Mouse (Mus musculus) embryonic stem cell, embryonic (primary cell): ENCODE results near the gene Gpr137b.
"Not testable (repeated sequence)": the region's sequence is repeated elsewhere in the genome, so short reads cannot be mapped to it uniquely, and the experiment has no call there.

Source experiments
- CTCF ChIA-PET, 4 experiments: fragments of 300-600 bp in 2 of 4; fragments of 350-600 bp in 2 of 4; sonication (Branson Sonifier 250); formaldehyde crosslinking; loops; one replicate each; lab custom pipeline; 2022; ENCODE audit warnings: inconsistent platforms in 2 of 4; lab: Charles Lee
- POLR2A ChIA-PET, 4 experiments: fragments of 300-600 bp in 2 of 4; fragments of 350-600 bp in 2 of 4; sonication (Branson Sonifier 250); formaldehyde crosslinking; loops; one replicate each; lab custom pipeline; 2022; ENCODE audit warnings: antibody characterized with exemption in 4 of 4, inconsistent platforms in 1 of 4; lab: Charles Lee

The Gpr137b gene

GRCm38 (mm10) chr13:13377180-13377579 lies 16.6 kb downstream of the Gpr137b start:
- CTCF ChIA-PET = interaction anchor here in 1 of 4 experiments (0.6 kb wide), 1 partner anchor 1360 kb away, joined by 6 read pairs; no protein-coding TSS in a partner anchor
- POLR2A ChIA-PET = interaction anchor here in 2 of 4 experiments (0.7 to 0.8 kb wide), 4 partner anchors 14 to 812 kb away, joined by 3 to 5 read pairs (median 4); no protein-coding TSS in a partner anchor

- POLR2A ChIA-PET, CTCF ChIA-PET: not testable (repeated sequence)
These were observed 19.8 kb downstream of the Gpr137b start for GRCm38 (mm10) chr13:13373965-13374364.

GRCm38 (mm10) chr13:13371436-13371835 lies 22.4 kb downstream of the Gpr137b start:
- CTCF ChIA-PET, POLR2A ChIA-PET: not testable (repeated sequence)

GRCm38 (mm10) chr13:13366371-13366770 lies 27.4 kb downstream of the Gpr137b start:
- CTCF ChIA-PET = not testable (repeated sequence)

GRCm38 (mm10) chr13:13363536-13363935 lies 30.3 kb downstream of the Gpr137b start:
- ChIA-PET POLR2A (interaction anchor here in 1 of 4 experiments (0.6 kb wide), 1 partner anchor 14 kb away, joined by 3 read pairs; no protein-coding TSS in a partner anchor), CTCF (interaction anchor here in 1 of 4 experiments (1.1 kb wide), 1 partner anchor 743 kb away, joined by 3 read pairs; no protein-coding TSS in a partner anchor)

More at GRCm38 (mm10) chr13:13366371-13366770, 27.4 kb downstream of the Gpr137b start:
- POLR2A ChIA-PET = not testable (repeated sequence)

- CTCF ChIA-PET, POLR2A ChIA-PET: not testable (repeated sequence)
These were observed 31.6 kb downstream of the Gpr137b start for GRCm38 (mm10) chr13:13362261-13362660.

- POLR2A ChIA-PET, CTCF ChIA-PET: not testable (repeated sequence)
These were observed 33.8 kb downstream of the Gpr137b start for GRCm38 (mm10) chr13:13360045-13360444.

- POLR2A ChIA-PET = not testable (repeated sequence)
- CTCF ChIA-PET = interaction anchor here in 1 of 4 experiments (0.7 kb wide), 1 partner anchor 11 kb away, joined by 3 read pairs; no protein-coding TSS in a partner anchor
These were observed 35.2 kb downstream of the Gpr137b start for GRCm38 (mm10) chr13:13358602-13359001.

GRCm38 (mm10) chr13:13358097-13358496 lies 35.7 kb downstream of the Gpr137b start:
- POLR2A ChIA-PET = not testable (repeated sequence)
- CTCF ChIA-PET = interaction anchor here in 1 of 4 experiments (0.7 kb wide), 1 partner anchor 10 kb away, joined by 3 read pairs; no protein-coding TSS in a partner anchor

- POLR2A ChIA-PET, CTCF ChIA-PET: not testable (repeated sequence)
These were observed 41.7 kb downstream of the Gpr137b start for GRCm38 (mm10) chr13:13352113-13352512.

- CTCF ChIA-PET, POLR2A ChIA-PET: not testable (repeated sequence)
These were observed 43.1 kb downstream of the Gpr137b start for GRCm38 (mm10) chr13:13350681-13351080.

GRCm38 (mm10) chr13:13349288-13349687 lies 44.5 kb downstream of the Gpr137b start:
- ChIA-PET CTCF (interaction anchor here in 2 of 4 experiments (0.6 to 0.7 kb wide), 3 partner anchors 743 to 875 kb away, joined by 3 to 5 read pairs (median 4); no protein-coding TSS in a partner anchor), POLR2A (interaction anchor here in 1 of 4 experiments (0.7 kb wide), 1 partner anchor 744 kb away, joined by 6 read pairs; no protein-coding TSS in a partner anchor)

GRCm38 (mm10) chr13:13347634-13348412 lies 46.0 kb downstream of the Gpr137b start:
- ChIA-PET CTCF (interaction anchor here in 3 of 4 experiments (0.6 to 1.2 kb wide), 5 partner anchors 11 to 919 kb away, joined by 3 to 4 read pairs (median 3); no protein-coding TSS in a partner anchor), POLR2A (interaction anchor here in 3 of 4 experiments (0.6 to 2.2 kb wide), 5 partner anchors 9 to 953 kb away, joined by 3 to 6 read pairs (median 3); partner anchors contain the start of gene Heatr1 (in 1 of the 3))

- CTCF ChIA-PET = interaction anchor here in 1 of 4 experiments (0.6 kb wide), 1 partner anchor 740 kb away, joined by 3 read pairs; no protein-coding TSS in a partner anchor
- POLR2A ChIA-PET = not testable (repeated sequence)
These were observed 56.5 kb downstream of the Gpr137b start for GRCm38 (mm10) chr13:13337361-13337760.

GRCm38 (mm10) chr13:13328876-13329275 lies 64.9 kb downstream of the Gpr137b start:
- ChIA-PET POLR2A (no interaction called here), CTCF (interaction anchor here (0.6 to 1.0 kb wide), 5 partner anchors 62 to 394 kb away, joined by 3 to 9 read pairs (median 3); no protein-coding TSS in a partner anchor)
